Mouse (Mus musculus): ENCODE results near the gene Arf1.
"Not testable (repeated sequence)": the region's sequence is repeated elsewhere in the genome, so short reads cannot be mapped to it uniquely, and the experiment has no call there.

Gene Arf1

DNA sequence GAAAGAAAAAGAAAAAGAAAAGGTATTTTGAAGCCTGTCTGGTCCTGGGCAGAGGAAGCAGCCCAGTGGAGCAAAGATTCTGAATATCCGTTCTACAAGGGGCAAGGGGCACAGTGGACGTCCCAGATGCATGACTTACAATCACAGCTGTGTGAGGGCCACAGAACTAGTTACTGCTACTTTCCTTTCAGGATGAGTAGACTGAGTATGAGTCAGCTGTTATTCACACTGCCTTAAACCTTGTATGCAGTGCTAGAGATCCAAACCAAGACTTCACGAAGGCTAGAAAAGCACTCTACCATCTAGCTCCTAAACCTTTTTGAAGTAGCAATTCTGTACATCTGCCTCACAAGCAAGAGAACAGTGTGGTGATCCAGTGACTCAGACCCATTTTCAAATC is 1.8 kb downstream of the Arf1 start:
- DNase-seq (ENCODE audit: low spot score): no peak

DNA sequence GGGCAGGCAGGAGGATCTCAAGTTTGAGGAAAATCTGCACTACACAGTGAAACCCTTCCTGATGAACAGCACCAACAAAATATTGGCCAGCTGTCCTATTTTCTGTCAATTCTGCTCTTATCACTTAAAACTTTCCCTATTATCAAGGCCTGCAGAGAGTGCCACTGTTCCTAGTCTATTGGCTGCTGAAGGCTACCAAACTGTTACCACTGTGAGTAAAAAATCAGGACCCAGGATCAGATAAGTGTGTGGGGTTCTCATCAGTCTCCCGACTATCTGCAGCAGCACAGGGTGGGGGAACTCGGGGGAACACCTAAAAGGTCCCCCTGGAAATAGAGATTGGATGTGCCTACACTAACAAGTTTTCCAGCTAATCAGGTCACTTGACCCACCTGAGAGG is 2.9 kb downstream of the Arf1 start:
- no peak for DNase-seq (ENCODE audit: low spot score)

DNA sequence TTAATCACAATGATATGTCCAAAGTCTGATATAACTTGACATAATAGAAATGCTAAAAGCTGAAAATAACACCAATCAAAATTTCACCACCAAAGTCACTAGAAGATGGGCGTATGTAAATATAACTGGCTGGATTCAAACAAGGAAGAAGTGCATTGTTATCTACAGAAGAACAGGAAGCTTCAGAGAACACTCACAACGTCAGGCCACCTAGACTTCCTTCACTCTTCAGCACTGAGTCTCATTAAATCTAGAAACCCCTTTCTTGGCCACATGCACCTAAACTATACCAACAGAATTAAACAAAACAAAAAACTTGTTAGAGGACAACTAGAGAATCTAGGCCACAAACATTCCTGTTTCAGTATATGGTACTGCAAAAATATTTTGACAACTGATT is 3.6 kb downstream of the Arf1 start:
- DNase-seq (ENCODE audit: low spot score): no peak

DNA sequence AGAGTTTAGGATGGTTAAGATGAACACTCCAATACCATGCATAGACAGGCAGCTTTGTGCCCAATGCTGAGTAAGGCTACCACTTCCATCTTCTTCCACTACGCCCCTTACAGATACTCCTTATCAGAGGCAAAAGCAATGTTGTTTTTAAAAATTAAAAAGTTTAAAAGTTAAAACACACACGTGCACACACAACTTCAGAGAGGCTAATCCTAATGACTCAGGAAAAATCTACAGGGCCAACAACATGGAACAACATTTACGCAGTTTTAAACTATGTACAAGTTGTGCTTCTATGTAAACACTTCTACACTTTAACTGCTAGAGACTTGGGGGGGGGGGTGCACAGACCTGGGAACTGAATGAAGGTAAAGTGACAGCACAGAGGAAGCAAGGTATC is 4.0 kb downstream of the Arf1 start:
- DNase-seq (ENCODE audit: low spot score): no peak

DNA sequence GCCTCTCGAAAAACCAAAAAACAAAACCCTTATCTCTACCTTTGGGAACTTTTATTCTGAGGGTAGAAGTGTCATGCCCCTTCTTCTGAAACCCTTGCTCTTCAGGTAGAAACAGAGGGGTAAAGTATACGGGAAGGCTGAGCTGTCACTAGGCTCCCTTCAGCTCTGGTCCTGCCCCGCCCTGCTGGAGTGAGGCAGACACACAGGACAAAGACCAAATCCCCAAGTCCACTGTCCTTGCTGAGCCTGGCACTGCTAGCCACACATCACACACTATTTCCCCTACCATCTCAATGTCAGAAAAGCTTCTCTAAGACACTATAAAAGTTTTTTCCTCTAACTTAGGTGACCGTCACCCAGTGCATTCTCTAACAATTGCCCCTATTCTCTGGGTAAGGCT is 5.8 kb downstream of the Arf1 start:
- DNase-seq (ENCODE audit: low spot score): no peak

DNA sequence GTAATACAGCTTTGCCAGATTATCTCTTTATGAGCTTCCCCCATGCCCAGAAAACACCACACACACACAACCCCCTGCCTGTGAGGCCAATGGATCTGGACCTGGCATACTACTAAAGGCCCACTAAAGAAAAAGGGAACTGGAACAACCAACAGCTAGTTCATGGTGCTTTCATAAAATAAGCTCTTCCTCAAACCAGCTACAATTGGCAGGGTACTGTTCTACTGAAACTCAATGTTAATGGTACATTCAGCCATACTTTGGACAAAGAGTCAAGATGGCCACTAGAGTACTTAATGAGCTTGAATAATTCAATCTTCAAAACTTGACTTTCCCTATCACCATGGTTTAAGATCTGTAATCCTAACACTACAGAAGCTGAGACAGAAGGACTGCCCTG is 6.5 kb downstream of the Arf1 start:
- DNase-seq (ENCODE audit: low spot score): no peak

DNA sequence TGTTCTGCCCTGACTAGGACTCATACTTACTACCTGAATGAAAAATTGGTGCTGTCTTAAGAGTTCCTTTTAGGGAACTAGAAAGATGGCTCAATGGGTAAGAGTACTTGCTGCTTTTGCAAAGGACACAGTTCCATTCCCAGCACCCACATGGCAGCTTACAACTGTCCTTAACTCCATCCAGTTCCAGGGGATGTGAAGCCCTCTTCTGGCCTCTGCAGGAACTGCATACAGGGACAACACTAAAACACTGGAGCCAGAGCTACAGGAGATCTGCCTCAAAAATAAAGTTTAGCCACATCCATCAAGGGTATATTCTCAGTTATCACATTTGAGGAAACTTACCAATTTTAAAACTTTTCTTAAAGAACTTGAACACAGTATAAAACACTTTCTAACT is 9.0 kb downstream of the Arf1 start:
- DNase-seq (ENCODE audit: low spot score): no peak

DNA sequence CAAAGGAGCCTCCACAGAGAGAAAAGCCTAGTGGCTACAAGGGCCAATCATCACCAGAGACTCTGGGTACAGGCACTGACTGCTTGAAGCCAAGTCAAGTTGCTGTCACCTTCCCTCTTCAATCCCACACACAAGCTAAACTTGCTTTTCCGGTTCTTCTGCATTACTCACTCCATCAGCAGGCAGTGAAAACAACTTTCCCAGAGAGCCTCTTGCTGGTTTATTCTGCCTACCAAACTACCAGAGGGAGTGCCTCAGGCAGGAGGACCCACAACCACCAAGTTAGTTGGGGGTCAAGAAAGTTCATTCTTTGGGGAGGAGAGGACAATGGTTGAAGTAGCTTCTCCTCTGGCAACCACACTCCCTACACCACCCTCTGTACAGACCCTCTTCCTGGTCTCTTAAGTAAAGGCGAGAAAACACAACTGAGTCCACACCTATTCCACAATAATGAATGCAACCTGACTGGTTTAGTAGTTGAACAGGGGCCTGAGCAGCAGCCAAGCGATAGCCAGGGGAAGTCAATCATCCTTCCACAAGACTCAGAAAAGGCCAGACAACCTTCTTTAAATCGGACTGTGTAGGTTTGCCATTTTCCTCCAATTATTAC is 9.6 kb downstream of the Arf1 start:
- DNase-seq (ENCODE audit: low spot score): no peak

DNA sequence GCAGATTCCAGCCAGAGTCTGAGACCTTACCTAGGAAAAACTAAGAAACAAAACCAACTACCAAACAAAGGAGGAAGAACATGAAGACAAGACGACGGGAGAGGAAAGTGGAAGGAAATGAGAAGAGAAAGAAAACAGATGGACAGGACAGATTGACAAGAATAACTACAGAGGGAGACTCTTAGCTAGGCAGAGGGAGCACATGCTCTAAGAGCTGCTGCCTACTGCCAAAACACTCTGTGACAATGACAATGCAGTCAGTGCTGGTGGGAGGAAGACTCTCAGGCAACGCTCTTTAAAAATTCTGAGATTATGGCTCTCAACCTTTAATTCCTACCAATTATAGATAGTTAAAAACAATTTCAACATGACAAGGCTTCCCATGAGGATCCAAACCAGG is 11.1 kb downstream of the Arf1 start:
- DNase-seq (ENCODE audit: low spot score): no peak

DNA sequence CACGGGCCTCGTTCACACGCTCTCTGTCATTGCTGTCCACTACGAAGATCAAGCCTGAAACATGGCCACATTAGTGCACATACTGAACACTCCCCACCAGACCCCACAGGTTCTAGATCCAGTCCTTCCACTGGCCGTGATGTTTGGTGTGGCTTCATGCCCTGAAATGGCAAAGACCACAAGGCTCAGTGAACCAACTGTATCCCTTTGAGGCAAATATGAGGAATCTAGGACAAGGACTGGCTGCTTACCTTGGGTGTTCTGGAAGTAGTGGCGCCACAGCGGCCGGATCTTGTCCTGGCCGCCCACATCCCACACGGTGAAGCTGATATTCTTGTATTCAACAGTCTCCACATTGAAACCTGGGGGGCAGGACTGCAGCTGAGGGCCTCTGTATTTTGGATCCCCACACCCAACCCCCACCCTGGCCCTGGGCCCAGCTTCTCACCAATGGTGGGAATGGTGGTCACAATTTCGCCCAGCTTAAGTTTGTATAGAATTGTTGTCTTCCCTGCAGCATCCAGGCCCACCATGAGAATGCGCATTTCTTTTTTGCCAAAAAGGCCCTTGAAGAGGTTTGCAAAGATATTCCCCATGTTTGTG is 15.1 kb downstream of the Arf1 start:
- DNase-seq (ENCODE audit: low spot score): no peak

DNA sequence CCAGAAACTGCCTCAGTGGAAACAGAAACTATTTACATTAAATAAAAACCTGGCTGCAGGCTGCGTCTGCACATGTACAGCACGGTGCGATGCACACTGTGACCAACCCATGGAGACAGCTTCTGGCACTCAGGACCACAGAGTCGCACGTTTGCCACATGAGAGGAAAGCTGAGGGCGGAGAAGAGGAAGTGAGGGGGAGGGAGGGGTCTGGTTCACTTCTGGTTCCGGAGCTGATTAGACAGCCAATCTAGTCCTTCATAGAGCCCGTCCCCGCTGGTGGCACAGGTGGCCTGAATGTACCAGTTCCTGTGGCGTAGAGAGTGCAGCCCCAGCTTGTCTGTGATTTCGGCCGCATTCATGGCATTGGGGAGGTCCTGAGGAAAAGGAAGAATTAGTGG is 15.8 kb downstream of the Arf1 start:
- not testable (repeated sequence) for DNase-seq (ENCODE audit: low spot score)

DNA sequence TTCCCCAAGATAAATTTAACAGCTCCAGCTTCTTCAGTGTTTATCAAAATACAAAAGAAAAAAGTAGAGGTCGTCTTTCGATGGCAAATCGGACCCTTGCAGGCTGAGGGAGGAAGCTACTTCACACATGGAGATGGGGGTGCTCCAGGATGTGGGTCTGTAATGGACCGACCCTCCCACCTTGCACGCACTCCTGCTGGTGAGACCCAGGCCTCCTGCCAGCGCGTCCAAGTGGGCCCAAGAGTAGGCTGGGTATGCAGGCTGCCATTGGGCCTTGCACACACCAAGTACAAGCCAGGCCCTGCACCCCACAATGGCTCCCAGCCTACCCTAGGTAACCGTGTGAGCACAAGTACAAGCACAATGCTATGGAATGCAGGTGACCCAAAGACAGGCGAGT is 16.5 kb downstream of the Arf1 start:
- not testable (repeated sequence) for DNase-seq (ENCODE audit: low spot score)

DNA sequence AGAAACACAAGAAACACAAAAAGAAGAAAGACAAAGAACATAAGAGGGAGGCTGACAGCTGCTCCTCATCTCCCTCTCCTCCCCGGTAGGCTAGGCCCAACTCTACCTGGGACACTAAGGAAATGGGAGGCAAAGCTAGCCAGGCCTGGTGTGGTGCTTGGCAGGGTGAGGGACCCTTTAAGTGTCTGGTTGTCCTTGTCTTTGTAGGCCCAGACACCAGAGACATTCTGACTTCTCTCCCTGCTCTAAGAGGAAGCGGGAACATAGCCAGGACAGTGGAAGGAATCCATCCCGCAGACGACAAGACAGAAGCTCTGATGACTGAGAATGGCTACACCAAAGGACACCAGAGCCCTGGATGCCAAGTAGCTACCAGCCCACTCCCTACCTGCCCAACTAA is 18.1 kb downstream of the Arf1 start:
- DNase-seq (ENCODE audit: low spot score): no peak

DNA sequence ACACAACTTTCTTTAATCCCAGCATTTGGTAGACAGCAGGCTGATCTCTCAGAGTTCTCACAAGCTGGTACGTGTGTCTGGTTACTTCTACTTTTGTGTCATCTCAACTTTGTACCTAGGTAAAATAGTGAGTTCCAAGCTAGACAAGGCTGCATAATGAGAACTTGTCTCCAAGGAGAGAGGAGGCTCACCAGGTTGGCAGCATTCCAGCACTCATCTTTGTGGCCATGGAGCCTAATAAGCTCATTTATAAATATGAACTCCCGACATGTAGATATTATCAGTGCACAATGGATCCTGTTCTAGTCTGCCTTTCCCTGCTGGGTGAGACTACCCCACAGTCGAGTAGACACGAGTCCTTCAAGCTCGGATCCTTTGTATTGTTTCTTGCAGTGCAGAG is 18.5 kb downstream of the Arf1 start:
- no peak for DNase-seq (ENCODE audit: low spot score)

DNA sequence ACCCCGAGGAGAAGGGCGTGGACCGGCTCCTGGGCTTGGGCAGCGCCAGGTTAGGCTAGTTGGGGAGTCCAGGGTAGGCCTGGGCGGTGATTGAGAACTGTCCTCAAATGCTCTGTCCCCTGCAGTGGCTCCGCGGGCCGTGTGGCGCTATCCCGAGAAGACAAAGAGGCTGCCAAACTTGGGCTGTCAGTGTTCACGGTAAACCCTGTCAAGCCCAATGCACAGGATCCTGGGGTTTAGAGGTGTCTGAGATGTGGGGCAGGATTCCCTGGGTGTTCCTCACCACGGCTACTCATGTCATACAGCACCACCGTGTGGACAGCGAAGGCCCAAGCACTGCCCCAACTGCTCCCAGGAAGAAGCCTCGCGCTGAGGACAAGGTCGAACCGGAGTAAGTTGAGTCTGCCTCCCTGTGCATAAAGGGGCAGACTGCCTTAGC is 19.0 kb downstream of the Arf1 start:
- peak; percentile 64 for DNase-seq (ENCODE audit: low spot score)

DNA sequence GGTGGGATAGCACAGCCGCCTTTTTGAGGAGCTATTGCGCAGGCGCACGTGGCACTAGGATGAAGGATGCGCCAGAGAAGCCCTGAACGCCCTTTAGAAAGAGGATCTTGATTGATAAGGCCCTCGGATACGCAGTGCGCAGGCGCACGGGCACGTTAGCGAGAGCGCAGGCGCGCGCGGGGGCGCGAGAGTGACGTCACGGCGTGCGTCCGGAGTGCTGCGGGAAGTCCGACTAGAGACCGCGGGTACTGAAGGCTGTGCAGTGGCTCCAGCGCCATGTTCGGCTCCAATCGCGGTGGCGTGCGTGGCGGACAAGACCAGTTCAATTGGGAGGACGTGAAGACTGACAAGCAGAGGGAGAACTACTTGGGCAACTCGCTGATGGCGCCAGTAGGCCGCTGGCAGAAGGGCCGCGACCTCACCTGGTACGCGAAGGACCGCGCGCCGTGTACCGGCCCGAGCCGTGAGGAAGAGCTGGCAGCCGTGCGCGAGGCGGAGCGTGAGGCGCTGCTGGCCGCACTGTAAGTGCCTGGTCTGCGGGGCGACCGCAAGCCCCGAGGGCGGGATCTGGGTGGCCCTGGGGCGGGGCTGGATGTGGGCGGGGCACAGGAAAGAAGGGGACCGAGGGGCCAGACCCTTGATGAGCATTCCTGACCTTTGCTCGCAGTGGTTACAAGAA is 19.8 kb downstream of the Arf1 start, which contains the start of gene 2310033P09Rik:
Gene 2310033P09Rik (plus strand): TSS at position 169 of the 679 bp plus-strand sequence.
- DNase-seq (ENCODE audit: low spot score): peak; percentile 94

DNA sequence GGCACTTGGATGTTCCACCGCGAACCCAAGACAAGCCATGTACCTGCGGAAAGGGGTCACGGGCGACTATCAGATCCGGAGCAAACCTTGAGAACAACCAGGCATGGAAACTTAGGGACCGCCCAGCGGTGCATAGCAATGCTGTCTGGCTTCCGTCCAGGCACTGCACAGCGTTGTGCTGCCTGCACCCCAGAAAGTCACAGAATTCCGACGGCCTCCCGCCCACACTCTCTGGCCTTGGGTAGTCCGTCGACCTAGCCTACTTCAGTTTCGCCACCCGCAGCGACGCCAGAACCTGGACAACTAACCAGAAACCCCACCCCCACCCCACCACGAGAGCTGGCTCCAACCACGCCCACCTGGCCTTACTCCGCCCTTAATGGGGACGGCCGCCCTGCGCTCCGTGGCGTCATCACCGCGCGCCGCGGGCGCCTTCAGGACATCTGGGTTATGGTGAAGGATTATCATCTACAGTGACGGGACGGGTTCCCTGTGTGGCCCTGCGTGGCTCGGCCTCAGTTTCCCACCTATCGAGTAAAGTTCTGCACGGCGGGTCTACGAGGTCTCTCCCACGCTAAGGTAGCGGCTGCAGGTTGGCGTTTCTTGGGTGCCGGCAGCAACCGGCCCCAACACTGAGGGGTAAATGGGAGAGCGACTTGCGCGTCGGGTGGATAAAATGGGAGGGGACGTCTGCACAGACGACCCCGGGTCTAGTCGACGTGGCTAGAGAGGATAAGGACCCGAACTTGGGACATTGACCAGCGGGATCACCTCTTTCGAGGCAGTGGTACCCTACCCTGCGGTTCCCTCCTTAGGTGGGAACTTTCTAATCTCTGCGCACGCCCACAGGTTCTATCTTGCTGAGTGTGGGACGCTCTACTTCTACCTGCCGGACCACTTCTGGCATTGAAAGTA is 25.7 kb downstream of the Arf1 start, which contains the start of gene Mrpl55:
Gene Mrpl55 (plus strand): TSS at position 406 of the 915 bp plus-strand sequence.
- DNase-seq (ENCODE audit: low spot score): peak; percentile 93

DNA sequence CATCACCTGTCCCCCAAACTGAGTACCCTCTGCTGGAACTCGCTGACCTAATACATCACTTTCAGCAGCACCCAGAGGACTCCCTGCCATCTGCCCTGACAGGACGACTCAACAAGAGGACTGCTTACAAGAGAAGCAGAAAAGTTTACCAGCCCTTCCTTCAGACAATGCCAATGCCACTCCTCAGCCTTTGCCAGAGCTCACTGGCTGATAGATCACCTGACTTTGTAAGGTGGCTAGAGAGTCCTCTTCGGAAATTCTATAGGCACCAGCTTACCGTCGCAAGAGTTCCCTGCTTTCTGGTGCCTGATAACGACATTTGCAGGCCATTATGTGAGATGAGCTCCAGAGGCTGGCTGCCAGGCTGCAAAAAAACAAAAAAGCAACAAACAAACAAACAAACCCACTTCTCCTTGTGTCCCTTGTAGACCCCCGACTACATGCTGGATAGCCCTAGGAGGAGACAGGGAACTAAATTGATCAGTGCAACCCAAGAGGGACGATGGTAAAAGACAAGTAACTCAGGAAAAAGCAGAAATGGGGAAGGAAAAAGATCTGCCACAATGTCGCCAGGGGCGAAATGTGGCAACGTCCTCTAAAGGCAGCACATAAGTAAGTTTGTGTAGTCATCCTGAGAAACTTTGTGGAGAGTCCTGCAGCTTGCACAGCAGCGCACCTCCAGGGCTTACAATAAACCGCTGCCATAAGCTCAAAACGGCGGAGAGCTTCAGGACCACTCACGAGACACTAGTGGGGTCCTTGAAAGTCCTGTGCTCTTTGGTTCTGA is 26.7 kb downstream of the Arf1 start:
- DNase-seq (ENCODE audit: low spot score): no peak

DNA sequence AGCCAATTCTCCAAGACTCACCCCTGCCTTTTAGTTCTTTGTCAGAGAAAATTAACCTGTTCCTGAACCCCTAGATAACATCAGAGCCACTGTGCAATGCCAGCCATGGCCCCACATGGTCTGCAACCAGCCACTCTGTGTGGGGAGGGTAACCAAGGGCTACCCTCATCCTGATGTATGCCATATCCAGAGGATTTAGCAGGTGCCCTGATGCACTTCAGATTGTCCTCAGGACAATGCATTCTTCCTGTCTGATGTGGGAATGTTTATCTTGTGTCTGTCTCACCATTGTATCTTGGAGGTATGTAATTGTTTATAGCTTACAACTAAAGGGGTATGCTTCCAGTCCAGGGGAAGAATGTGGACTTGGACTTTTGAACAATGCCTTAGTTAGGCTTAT is 31.8 kb downstream of the Arf1 start:
- no peak for DNase-seq (ENCODE audit: low spot score)

DNA sequence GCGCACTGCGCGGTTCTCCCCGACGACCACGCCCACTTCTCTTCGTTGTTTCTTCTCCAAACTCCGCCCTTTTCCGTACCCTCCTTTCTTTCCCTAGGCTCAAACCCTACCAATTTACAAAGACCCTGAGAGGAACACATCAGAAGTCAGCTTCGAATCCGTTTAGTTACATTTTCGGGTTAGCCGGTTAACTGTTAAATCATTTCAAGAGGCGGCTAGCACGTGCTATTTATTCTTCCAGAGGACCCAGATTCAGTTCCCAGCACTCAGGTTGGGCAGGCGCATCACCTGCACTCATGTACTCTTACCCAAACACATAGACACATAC is 36.0 kb downstream of the Arf1 start, which contains the start of gene Guk1:
Gene Guk1 (minus strand): TSS at position 154 of the 328 bp plus-strand sequence.
- DNase-seq (ENCODE audit: low spot score): no peak

DNA sequence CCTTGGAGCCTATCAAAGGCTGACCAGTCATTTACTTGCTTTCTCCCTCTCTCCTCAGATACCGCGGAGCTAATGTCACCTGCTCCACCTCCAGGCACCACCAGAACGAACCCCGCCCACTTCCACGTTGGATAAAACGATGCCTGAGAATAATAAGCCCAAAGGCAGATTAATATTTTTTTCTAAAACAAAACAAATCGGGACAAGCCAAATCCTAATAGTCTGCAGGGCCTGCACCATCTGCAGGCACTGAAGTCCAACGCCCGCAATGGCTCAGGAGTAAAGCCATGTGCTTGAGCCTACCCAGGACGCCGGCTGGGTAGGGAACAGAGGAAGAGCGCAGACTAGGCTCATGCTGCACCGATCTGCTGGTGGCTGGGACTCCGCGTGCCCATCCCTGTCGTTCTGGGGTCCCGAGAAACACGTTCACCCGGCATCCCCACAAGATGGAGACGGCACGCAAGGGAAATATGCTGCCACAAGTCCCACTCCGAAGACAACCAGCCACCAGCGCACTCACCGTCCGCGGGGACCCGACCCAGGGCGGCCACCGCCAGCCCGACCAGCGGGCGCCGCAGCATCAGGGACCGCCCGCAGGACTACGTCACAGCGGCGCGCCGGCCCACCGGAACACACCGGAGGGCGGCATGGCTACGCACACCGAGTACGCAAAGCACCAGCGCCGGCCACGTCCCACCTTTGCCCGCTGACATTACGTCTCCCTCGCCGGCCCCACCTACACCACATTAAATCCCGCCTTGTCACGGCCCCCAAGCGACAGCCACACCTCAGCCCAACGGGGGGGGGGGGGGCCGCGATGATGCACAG is 36.6 kb downstream of the Arf1 start:
- DNase-seq (ENCODE audit: low spot score): peak; percentile 92
